Mouse (Mus musculus) mature B cell (primary cell): ENCODE data around the gene Zfp609.

Experiments used
- in situ Hi-C: fragments of 300-500 bp; cut with MboI; formaldehyde crosslinking; loops from 2 replicates; pipeline ENCODE4 v1.14.3; 2019

Zfp609 gene

GRCm38 (mm10) chr9:65827344-65828015 is at the start of gene Zfp609:
Zfp609 (minus strand) TSS chr9:65827564.
- in situ Hi-C loops: no loop called here

GRCm38 (mm10) chr9:65859656-65860055 is 32.3 kb upstream of the Zfp609 start:
- in situ Hi-C loops: no loop called here

DNA sequence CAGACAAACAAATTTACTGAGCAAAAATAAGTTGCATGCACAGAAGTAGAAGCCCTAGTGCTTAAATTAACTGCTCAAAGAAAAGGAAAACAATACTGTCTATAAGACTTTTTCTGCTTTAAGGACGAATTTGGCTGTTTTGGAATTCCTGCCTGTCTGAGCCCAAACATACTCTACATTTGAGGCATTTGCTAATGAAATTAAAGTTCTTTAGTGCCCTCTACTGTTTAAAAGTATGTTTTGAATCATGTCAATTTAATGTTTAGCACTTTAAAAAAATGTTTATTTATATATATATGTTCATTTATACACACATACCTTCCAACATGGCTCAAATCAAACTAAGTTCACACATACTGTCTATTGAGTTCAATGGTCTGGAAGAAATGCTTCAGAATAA is 22.8 kb upstream of the Zfp609 start:
- in situ Hi-C loops: no loop called here

- in situ Hi-C loops: no loop called here
Observed at GRCm38 (mm10) chr9:65848154-65848553, 20.8 kb upstream of the Zfp609 start.

GRCm38 (mm10) chr9:65844421-65845165 is 17.2 kb upstream of the Zfp609 start:
- in situ Hi-C loops: no loop called here

DNA sequence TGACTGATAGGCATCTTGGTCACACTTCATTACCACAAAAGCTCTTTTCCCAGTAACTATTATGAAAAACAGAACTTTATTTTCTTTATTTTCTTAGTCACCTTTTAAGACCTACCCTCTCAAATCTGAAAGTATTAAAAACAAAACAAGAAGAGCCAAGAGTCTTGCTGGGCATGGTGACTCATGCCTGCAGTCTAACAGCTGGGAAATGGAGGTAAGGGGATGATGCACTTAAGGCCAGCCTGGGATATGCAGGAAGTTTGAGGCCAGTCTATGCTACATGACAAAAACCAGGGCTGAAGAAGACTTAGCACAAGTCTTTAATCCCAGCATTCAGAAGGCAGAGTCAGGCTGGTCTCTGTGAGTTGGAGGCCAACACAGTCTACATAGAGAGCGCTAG is 12.5 kb upstream of the Zfp609 start:
- in situ Hi-C loops: no loop called here

- in situ Hi-C loops: no loop called here
Observed at GRCm38 (mm10) chr9:65836916-65837315, 9.6 kb upstream of the Zfp609 start.

- in situ Hi-C loops: no loop called here
Observed at GRCm38 (mm10) chr9:65834628-65835354, 7.4 kb upstream of the Zfp609 start.

DNA sequence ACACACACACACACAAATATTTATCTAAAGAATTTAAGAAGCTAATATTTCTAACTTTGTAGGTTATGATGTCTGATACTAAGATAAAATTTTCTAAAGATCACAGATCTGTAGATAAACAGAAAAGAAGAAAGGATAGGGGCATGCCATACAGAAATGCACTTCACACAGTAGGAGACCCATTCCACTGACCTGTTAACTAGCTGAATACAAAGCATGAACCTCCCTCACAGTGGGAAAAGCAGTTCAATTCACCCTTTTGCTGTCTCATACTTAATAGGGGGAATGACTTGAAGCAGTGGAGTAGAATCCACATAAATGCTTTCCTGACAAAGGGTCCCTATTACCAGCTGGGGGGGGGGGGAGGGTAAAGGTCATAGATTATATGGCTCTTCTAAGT is 6.3 kb upstream of the Zfp609 start:
- in situ Hi-C loops: no loop called here

DNA sequence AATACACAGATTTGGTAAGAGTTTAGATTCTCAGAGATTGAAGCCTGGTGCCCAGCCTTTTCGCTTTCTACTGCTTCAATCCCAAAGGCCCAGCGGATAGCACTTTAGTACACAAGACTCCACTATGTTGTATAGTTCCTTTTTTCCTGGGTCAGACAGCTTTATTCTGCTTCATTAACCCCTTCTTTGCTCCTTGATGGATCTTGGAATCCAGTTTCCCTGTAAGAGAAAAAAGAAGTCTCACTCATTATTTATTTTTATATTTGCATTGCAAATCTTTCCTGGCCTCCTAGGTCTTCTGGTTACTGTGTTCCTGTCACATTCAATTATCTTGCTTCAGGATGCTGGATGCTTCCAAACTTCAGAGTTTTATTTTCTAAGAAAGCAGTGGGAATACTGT is 5.9 kb upstream of the Zfp609 start:
- in situ Hi-C loops: no loop called here

DNA sequence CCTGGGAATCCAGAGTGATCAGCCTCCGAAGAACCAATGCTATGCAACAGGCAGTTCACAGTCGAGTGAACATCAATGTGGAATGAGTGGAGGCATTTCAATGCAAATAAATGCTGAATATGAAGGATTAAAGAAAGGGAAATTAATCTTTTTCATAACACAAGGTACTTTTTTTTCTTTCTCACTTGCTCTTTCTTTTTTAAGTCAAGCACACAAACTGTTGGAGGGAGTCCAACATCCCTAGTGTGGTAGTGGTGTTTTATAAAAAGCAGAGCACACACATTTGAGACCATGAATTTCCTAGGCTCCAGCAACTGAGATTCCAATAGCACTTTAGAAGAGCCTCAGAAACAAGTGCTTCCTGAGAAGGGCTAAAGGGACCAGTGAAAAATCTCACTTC is 4.7 kb upstream of the Zfp609 start:
- in situ Hi-C loops: no loop called here

- in situ Hi-C loops: no loop called here
Observed at GRCm38 (mm10) chr9:65831164-65831563, 3.8 kb upstream of the Zfp609 start.

- in situ Hi-C loops: no loop called here
Observed at GRCm38 (mm10) chr9:65830255-65830654, 2.9 kb upstream of the Zfp609 start.

GRCm38 (mm10) chr9:65829410-65829809 is 2.0 kb upstream of the Zfp609 start:
- in situ Hi-C loops: no loop called here

DNA sequence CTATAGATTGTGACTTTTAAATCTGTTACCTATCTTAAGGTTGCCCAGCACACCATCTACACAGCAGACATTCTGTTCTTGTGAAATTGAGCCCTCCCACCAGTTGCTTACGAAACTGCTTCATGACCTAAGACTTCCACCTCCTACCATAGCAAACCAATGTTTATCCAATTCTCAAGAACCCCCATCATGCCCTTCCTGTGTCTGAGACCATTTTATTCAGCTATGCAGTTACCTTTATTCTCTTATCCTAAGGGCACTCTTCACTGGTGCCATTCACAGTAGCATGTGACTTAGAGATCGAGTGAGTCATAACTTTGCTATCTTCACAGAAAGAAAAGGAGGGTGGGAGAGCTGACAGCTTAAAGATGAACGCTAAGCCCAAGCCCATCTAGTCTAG is 1.1 kb upstream of the Zfp609 start:
- in situ Hi-C loops: no loop called here

DNA sequence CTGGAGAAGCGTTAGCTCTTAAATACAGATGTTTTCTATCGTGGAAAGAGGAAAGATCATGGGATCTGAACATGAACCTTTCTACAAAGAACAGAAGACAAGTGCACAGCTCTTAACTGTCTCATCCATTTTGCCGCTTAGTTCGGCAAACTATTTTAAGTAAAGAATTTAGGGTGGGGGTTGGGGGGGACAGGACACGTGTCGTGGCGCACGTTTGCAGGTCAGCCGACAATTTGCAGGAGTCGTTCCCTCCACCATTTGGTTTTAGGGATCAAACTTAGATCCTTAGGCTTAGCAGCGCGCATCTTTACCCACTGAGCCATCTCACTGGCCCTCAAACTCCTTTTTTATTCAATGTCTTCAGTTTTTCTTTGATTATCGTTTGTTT is 646 bp upstream of the Zfp609 start:
- in situ Hi-C loops: no loop called here

DNA sequence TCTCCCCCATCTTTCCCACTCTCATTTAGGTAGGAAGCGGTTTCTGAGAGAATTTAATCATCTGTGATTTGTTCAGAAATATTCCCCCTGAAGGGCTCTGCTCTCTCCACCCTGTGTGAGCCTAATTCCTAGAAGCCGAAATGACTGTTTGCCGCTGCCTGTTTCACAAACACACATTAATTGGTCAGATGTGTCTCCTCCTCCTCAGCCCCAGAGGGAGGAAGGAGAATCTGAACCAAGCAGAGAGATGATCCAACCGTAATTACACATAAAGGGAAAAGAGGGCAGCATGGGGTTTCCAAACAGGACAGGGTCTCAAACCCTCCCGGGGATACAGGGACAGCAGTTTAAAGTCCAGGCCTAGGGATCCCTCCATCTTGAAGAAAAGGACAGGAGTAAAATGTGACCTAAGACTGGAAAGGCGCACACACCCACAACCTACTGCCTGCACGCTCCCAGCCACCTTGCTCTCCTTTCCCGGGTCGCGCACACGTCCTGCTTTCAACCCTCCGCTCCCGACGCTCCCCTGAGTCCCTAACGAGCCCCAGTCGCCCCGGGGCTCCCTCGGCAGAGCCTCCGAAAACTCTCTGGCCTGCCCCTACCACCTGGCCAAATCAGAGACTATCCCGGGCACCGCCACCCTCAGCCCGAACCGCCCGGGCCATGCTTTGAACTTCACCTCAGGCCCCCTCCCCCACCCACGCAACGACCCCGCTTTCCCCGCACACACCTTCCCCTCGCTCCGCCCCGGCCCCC is 598 bp downstream of the Zfp609 start:
- in situ Hi-C loops: no loop called here

- in situ Hi-C loops: no loop called here
Observed at GRCm38 (mm10) chr9:65826226-65826587, 1.2 kb downstream of the Zfp609 start.

- in situ Hi-C loops: no loop called here
Observed at GRCm38 (mm10) chr9:65823716-65824462, 3.5 kb downstream of the Zfp609 start.

GRCm38 (mm10) chr9:65822011-65822410 is 5.4 kb downstream of the Zfp609 start:
- in situ Hi-C loops: no loop called here

DNA sequence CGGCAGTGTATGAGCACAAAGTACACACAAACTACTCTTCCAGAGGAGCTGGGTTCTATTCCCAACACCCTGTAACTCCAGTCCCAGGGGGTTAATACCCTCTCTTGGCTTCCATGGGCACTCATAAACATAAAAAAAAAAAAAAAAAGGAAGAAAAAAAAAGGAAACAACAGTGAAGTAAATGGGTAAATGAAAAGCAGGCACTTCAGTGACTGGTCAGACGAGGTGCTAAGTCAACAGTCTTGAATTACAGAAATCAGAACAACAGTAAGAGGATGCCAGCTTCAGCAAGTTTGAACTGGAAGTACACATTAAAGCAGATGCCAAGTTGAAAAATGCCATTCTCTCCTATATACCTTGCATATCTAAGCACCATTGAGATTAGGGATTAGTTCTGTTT is 7.1 kb downstream of the Zfp609 start:
- in situ Hi-C loops: no loop called here

- in situ Hi-C loops: no loop called here
Observed at GRCm38 (mm10) chr9:65818402-65818801, 9.0 kb downstream of the Zfp609 start.
